ENCODE assay signal across 8 mouse cellular contexts in the genomic region with DNA sequence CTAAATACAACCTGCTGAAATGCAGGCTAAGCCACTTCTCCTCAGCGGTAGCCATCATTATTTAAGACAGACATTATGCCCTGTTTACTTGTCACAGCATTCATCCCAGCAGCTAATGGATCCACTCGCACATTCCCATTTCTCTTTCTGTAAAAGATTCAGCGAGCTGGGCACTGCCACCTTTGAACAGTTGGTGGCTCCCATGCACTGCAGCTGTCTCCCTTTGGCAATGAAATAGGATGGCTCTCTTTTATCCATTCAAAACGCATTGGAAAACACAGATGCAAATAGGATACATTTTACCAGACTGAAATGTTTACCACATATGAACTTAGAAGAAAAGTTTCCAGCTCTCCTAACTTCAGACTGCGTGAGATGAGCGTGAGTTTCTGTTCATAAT. TPM values are rescaled to one million over a fixed set of nuclear protein-coding genes. Genes with fewer than 3 reads are reported as not detected.
DNase-seq lines count a peak whose midpoint lies in the region; ATAC-seq lines count a peak whose summit lies in the region.

No protein-coding gene starts in this region.

- H3K4me3 ChIP-seq in kidney, embryonic 14.5 days (ENCODE audit: low read length): no peak overlapping the region
- no peak overlapping the region for H3K4me3 ChIP-seq in neural tube, embryonic 12.5 days

- ATAC-seq in kidney, embryonic 14.5 days (ENCODE audit: low FRiP score, low TSS enrichment): no peak
- ATAC-seq in neural tube, embryonic 12.5 days (ENCODE audit: low FRiP score, low read depth): peak; percentile 77

- peak; percentile 42 for DNase-seq in kidney, adult 18-20 months
- DNase-seq in brain, embryonic 18.5 days (ENCODE audit: low read depth, low spot score): peak; percentile 42
- DNase-seq in frontal cortex, postnatal 10 days (ENCODE audit: low spot score in 2 of 2): peak; percentile 10 to 53
- peak; percentile 66 to 86 for DNase-seq in layer of hippocampus, postnatal 14 days (ENCODE audit: low spot score in 2 of 2)
- DNase-seq in spleen, postnatal 10 days (ENCODE audit: low spot score in 2 of 2): no peak
- no peak for DNase-seq in ovary, postnatal 14 days (ENCODE audit: low spot score)

- H3K4me2 ChIP-seq in kidney, embryonic 14.5 days (replicated peaks; ENCODE audit: low read depth, low read length): no peak overlapping the region
- H3K4me2 ChIP-seq in neural tube, embryonic 12.5 days (replicated peaks): no peak overlapping the region

- no peaks in the 10 kb centered on the region for H3K27me3 ChIP-seq in kidney, embryonic 14.5 days (ENCODE audit: control insufficient read depth, insufficient read depth, low read length)
- H3K27me3 ChIP-seq in neural tube, embryonic 12.5 days (replicated peaks): no peaks in the 10 kb centered on the region

- H3K9ac ChIP-seq in kidney, embryonic 14.5 days (ENCODE audit: low read depth, low read length): no peak overlapping the region
- H3K9ac ChIP-seq in neural tube, embryonic 12.5 days: no peak overlapping the region

- no peaks in the 10 kb centered on the region for H3K4me1 ChIP-seq in kidney, embryonic 14.5 days (ENCODE audit: control insufficient read depth, insufficient read depth, low read length)
- no peaks in the 10 kb centered on the region for H3K4me1 ChIP-seq in neural tube, embryonic 12.5 days

- WGBS in kidney, embryonic 14.5 days: 40% methylated on average over 6 of the region's 6 CpGs
- WGBS in neural tube, embryonic 12.5 days: 42% methylated on average over 6 of the region's 6 CpGs

- H3K36me3 ChIP-seq in kidney, embryonic 14.5 days (ENCODE audit: control insufficient read depth, insufficient read depth, low read length): no peaks in the 10 kb centered on the region
- no peaks in the 10 kb centered on the region for H3K36me3 ChIP-seq in neural tube, embryonic 12.5 days

- no peak overlapping the region for H3K27ac ChIP-seq in kidney, embryonic 14.5 days (ENCODE audit: low read depth, low read length)
- H3K27ac ChIP-seq in neural tube, embryonic 12.5 days: no peak overlapping the region

- H3K9me3 ChIP-seq in kidney, embryonic 14.5 days (ENCODE audit: control insufficient read depth, low read length): no peaks in the 10 kb centered on the region
- no peaks in the 10 kb centered on the region for H3K9me3 ChIP-seq in neural tube, embryonic 12.5 days

RNA-seq across cellular contexts. Expression of gene Gpc5, which starts 21.5 kb away (rescaled TPM):
- 3.7 and 7.6 TPM in 2 replicates for polyA plus RNA-seq in kidney, embryonic 14.5 days (2014; fragmentation: Nextera tagmentation; extraction: Ambion mirVana)
- 10 to 100 TPM; 43.1 to 46.3 TPM for total RNA-seq in layer of hippocampus, postnatal 14 days (2021)
- polyA plus RNA-seq in neural tube, embryonic 12.5 days (2016; fragmentation: Nextera tagmentation; extraction: Ambion mirVana): 1.4 and 1.8 TPM in 2 replicates

Comparison
In these comparisons a context has a peak if more than half of its experiments do, and no peak if none do; other contexts are left out.
1. DNase-seq: peak in kidney, adult 18-20 months (single experiment), brain, embryonic 18.5 days (single experiment), frontal cortex, postnatal 10 days (2 of 2) and layer of hippocampus, postnatal 14 days (2 of 2); none in spleen, postnatal 10 days (0 of 2) and ovary, postnatal 14 days (single experiment).